Mouse (Mus musculus) limb, embryonic 15.5 days (tissue): ENCODE results near the gene Dtnb. TPM values are rescaled to one million over a fixed set of nuclear protein-coding genes. Genes with fewer than 3 reads are reported as not detected.

ENCODE experiments used
- ATAC-seq: fragments of 200-750 bp; cut with Nextera tagmentation; 2 replicates; pipeline ENCODE4 v1.8.0; 2017; ENCODE audit warnings: low read depth, moderate TSS enrichment; ENCODE audit not compliant: insufficient number of reproducible peaks, low FRiP score, low TSS enrichment
- H3K27ac ChIP-seq: fragments of 300-500 bp; sonication (generic); 2 replicates; pipeline ENCODE4 v1.5.1; 2015; ENCODE audit warnings: moderate library complexity, mild to moderate bottlenecking, inconsistent platforms
- H3K27me3 ChIP-seq: fragments of 300-500 bp; sonication (generic); 2 replicates; pipeline ENCODE4 v1.6.1; 2015; ENCODE audit warnings: inconsistent platforms
- H3K36me3 ChIP-seq: fragments of 300-500 bp; sonication (generic); 2 replicates; pipeline ENCODE4 v1.6.1; 2015; ENCODE audit warnings: inconsistent platforms
- H3K4me1 ChIP-seq: fragments of 300-500 bp; sonication (generic); 2 replicates; pipeline ENCODE4 v1.6.1; 2015; ENCODE audit warnings: inconsistent platforms
- H3K4me2 ChIP-seq: fragments of 300-500 bp; sonication (generic); 2 replicates; pipeline ENCODE4 v1.6.1; 2015; ENCODE audit warnings: mild to moderate bottlenecking, inconsistent platforms
- H3K4me3 ChIP-seq: fragments of 300-500 bp; sonication (generic); 2 replicates; pipeline ENCODE4 v1.5.1; 2015; ENCODE audit warnings: mild to moderate bottlenecking, inconsistent platforms
- H3K9ac ChIP-seq: fragments of 300-500 bp; sonication (generic); 2 replicates; pipeline ENCODE4 v1.6.1; 2015; ENCODE audit warnings: inconsistent platforms
- H3K9me3 ChIP-seq: fragments of 300-500 bp; sonication (generic); 2 replicates; pipeline ENCODE4 v1.6.1; 2016; ENCODE audit warnings: inconsistent platforms
- WGBS: fragments of 180-500 bp; shearing (Covaris S2); methylation state at CpG from one replicate; pipeline ENCODE4 v1.1.7; 2015; 5-methylcytosine and 5-hydroxymethylcytosine counted together
- microRNA-seq: library from miRNA; unstranded; fragments of <30 nt; microRNA quantifications from one replicate; pipeline ENCODE4, GENCODE M21; 2016
- polyA plus RNA-seq: library from polyadenylated mRNA; unstranded; fragments of >200 nt; fragmentation: Nextera tagmentation; extraction: Ambion mirVana; gene quantifications from 2 replicates; pipeline ENCODE4 v1.2.1, GENCODE M21; 2015

Gene Dtnb
- polyA plus RNA-seq, 1 experiment from 2014 or later: 28.6 TPM

DNA sequence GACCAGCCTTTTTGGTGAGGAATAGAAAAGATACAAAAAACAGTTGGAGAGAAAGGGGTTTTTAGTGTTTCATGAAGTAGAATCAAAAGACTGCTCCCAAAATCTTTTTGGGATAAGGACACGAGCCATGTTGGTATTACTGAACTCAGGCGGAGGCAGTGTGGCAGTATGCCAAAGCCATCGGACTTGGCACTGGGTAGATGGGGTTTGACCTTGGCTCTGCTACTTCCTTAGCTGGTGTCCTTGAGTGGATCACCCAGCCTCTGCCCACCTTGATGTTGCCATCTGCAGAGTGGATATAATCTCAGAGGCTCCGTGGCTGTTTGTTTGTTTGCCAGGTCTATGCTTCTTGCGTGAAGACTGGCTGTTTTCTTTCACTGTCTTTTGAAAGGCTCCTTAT is 245.4 kb downstream of the Dtnb start:
- Histone ChIP-seq H3K4me1 (peaks cover 56% of the 10 kb centered on the region), H3K27me3 (no peaks in the 10 kb centered on the region), H3K9me3 (no peaks in the 10 kb centered on the region), H3K4me3 (no peak overlapping the region), H3K27ac (0 out of 2 replicates have a peak overlapping the region, but pooled peaks have one; percentile 33), H3K36me3 (no peaks in the 10 kb centered on the region), H3K4me2 (no peak overlapping the region), H3K9ac (no peak overlapping the region)
- ATAC-seq: no peak
- 66% methylated on average over 5 of the region's 5 CpGs for WGBS

DNA sequence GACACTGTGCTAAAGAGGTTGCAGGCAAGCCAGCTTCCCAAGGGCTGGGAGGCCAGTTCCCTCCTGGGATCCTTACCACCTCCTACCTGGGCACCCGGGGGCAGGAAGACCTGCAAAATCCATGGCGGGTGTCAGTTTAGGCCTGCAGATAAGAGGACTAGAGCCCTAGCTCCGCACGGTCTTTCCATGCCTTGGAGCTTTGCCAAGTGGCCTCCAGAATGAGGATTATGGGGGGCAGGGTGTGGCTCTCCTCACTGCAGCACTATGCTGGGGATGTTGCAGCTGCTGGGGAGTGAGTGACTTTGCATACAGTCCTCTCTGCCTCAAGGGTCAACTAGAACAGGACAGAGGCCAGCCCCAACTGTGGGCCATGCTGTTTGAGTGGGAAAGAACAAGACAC is 247.7 kb downstream of the Dtnb start:
- Histone ChIP-seq H3K9me3 (no peaks in the 10 kb centered on the region), H3K9ac (no peak overlapping the region), H3K36me3 (no peaks in the 10 kb centered on the region), H3K27ac (no peak overlapping the region), H3K4me1 (peaks cover 72% of the 10 kb centered on the region), H3K27me3 (no peaks in the 10 kb centered on the region), H3K4me2 (no peak overlapping the region), H3K4me3 (no peak overlapping the region)
- 50% methylated on average over 4 of the region's 4 CpGs for WGBS
- ATAC-seq: no peak

DNA sequence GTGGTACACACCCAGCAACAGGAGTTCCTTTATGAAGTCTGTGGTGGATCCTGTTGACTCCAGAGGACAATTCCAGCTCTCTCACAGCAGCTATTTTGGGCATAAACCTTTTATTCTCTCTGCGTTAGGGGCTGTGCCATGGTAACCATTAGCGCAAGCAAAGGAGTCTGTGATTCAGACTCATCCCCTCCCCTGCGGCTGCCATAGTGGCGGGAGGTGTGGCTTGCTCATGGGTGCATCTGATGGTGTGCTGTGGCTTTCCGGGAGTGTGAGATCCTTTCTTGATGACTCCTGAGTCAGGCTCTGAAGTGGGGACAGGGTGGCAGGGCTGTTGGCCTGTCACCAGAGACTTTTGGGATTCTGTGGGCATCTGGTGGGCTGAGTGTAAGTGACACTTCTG is 251.2 kb downstream of the Dtnb start:
- ATAC-seq: no peak
- Histone ChIP-seq H3K9me3 (no peaks in the 10 kb centered on the region), H3K27me3 (no peaks in the 10 kb centered on the region), H3K4me3 (no peak overlapping the region), H3K36me3 (no peaks in the 10 kb centered on the region), H3K9ac (no peak overlapping the region), H3K4me1 (peaks cover 53% of the 10 kb centered on the region), H3K4me2 (no peak overlapping the region), H3K27ac (no peak overlapping the region; the same call in 1 of the 2 replicates)
- 75% methylated on average over 5 of the region's 5 CpGs for WGBS

DNA sequence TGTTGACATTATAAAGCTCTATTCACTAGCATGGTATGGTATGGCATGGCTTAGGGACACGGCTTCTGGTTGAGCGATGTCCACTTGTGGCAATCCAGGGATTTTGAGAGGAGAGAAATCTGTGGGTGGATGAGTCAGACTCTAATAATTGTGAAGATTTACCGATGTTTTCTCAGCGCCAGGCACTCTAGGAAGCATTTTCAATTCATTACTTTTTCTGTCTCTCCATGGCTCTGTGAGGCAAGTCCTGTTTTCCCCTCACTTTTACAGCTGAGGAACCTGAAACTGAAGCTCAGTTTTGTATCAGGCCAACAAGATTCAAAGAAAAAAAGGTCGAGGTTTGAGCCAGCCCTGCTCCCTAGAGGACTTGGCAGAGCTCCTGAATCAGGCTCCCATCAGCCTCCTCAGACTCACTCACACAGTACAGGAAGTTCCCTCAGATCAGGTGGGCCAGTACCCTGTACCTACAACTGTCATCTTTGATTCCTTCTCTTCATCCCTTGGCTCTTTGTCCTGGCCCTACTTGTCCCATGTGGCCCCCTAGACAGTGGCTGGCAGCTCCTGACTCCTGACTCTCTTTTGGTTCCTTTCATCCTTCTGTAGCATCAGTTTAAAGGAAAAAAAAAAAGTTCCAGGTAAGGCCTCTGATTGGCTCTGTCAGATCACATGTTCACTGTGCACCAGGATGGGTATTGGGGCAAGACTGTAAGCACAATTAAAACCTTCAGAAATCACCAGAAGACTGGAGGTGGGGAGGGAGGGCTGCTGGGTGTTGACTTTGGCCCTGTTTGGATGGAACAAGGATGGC is 252.9 kb downstream of the Dtnb start:
- Histone ChIP-seq H3K4me2 (peak overlapping the region; percentile 7; the same call in 1 of the 2 replicates), H3K9me3 (no peaks in the 10 kb centered on the region), H3K27me3 (no peaks in the 10 kb centered on the region), H3K36me3 (no peaks in the 10 kb centered on the region), H3K9ac (no peak overlapping the region), H3K4me3 (no peak overlapping the region), H3K27ac (peak overlapping the region; percentile 68; the same call in 1 of the 2 replicates), H3K4me1 (peaks cover 39% of the 10 kb centered on the region)
- no peak for ATAC-seq
- 66% methylated on average over 5 of the region's 5 CpGs for WGBS

DNA sequence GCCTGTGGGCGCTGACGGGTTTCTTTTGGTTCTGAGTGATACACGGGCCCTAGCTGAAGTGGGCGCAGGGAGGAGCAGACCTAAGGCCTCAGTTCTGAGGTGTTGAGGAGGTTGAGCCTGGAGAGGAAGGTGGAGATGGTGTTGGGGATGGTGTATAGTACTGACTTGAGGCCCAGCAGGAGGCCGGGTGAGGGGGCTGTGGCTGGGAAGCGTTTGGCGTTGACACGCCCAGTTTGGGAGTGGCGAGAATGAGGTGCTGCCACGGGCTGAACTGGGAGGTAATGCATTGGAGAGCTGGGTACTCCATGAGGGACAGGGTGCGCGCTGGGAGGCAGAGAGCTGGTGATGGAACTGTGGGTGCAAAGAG is 253.5 kb downstream of the Dtnb start:
- Histone ChIP-seq H3K4me3 (no peak overlapping the region), H3K27ac (peak overlapping the region; percentile 68), H3K9me3 (no peaks in the 10 kb centered on the region), H3K36me3 (no peaks in the 10 kb centered on the region), H3K4me1 (peaks cover 36% of the 10 kb centered on the region), H3K27me3 (no peaks in the 10 kb centered on the region), H3K9ac (no peak overlapping the region), H3K4me2 (peak overlapping the region; percentile 7; the same call in 1 of the 2 replicates)
- 45% methylated on average over 12 of the region's 12 CpGs for WGBS
- peak; percentile 63; the same call in 1 of the 2 replicates for ATAC-seq

DNA sequence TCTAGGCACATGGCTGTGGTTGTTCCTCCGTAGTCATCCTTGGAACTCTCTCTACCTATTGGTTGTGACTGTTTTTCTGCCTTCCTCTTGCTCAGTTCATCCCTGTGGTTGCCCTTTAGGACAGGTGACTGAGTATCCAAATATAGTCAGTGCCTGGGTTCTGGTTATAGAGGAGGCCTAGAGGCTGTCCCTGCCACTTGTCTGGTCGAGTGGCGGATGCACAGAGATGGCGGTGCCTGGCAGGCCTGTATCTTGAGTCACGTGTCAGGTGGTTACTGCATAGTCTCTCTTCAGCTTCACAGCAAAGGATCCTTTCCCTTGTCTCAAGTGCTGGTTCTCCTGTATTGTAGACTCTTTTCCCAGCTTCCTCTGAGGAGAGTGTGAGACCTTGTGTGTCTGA is 255.6 kb downstream of the Dtnb start:
- WGBS: 88% methylated on average over 5 of the region's 5 CpGs
- Histone ChIP-seq H3K27ac (no peak overlapping the region), H3K9me3 (no peaks in the 10 kb centered on the region), H3K27me3 (no peaks in the 10 kb centered on the region), H3K4me1 (peaks cover 49% of the 10 kb centered on the region), H3K4me2 (no peak overlapping the region), H3K9ac (no peak overlapping the region), H3K36me3 (no peaks in the 10 kb centered on the region), H3K4me3 (no peak overlapping the region)
- no peak for ATAC-seq

Small RNA genes lying within 50 kb of the gene (microRNA-seq; reads per million reads assigned to microRNA genes)
- gene Gm26050: not detected

Other genes starting within 250 kb of the Dtnb start
- gene Kif3c, start 207.2 kb upstream of the Dtnb start, polyA plus RNA-seq: 9.8 and 12.5 TPM in 2 replicates
- gene Asxl2, start 145.5 kb upstream of the Dtnb start, polyA plus RNA-seq: 16.0 and 17.4 TPM in 2 replicates
- gene Dnmt3a, start 233.6 kb downstream of the Dtnb start, polyA plus RNA-seq: 133 and 142 TPM in 2 replicates